Comparison of ENCODE assay signal across 27 mouse cellular contexts in the genomic region with DNA sequence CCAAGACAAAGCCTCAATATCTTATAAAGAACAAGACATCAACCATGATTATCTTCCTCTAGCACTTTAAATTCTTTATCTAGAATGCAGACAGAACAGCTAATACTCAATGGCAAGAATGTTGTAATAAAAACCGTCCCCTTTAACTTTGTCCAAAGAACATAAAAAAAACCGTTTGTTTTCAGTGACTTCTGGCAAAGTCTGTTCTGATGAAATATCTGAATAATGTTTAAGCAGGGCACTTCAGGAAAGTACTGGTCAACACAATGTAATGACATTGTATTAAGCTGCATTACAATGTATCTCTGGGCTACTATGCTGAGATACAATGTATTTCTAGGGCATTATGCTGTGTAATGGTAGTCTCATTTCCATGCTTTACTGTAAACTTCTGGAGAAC. TPM values are rescaled to one million over a fixed set of nuclear protein-coding genes. Genes with fewer than 3 reads are reported as not detected.
DNase-seq lines count a peak whose midpoint lies in the region; ATAC-seq and TF ChIP-seq lines count a peak whose summit lies in the region.
"Had no signal": no experiment of that assay in that cellular context is flagged by ENCODE, and none has a peak within 500 bp of the region (broad histone marks: within the 10 kb centered on the region; RNA-seq: fewer than 3 reads in every experiment).

No protein-coding gene starts in this region.

- H3K4me1 ChIP-seq in kidney, postnatal 0 days (replicated peaks; ENCODE audit: insufficient read depth, low read length), result no peaks in the 10 kb centered on the region
- no peaks in the 10 kb centered on the region; the same call in 1 of the 2 replicates for H3K4me1 ChIP-seq in liver, embryonic 16.5 days (ENCODE audit: control insufficient read depth, low read depth, low read length)
- H3K4me1 ChIP-seq in lung, embryonic 14.5 days (ENCODE audit: insufficient read depth), result no peaks in the 10 kb centered on the region
- no peaks in the 10 kb centered on the region for H3K4me1 ChIP-seq in lung, adult 2 months (ENCODE audit: control insufficient read depth, insufficient read depth, low read length)
- no peaks in the 10 kb centered on the region for H3K4me1 ChIP-seq in lung, postnatal 0 days (ENCODE audit: insufficient read depth, low read depth, low read length)
- H3K4me1 ChIP-seq: embryonic facial prominence, embryonic 10.5 days; embryonic facial prominence, embryonic 12.5 days; forebrain, embryonic 13.5 days had no signal

- H3K27ac ChIP-seq in kidney, postnatal 0 days, result no peak overlapping the region
- H3K27ac ChIP-seq in liver, embryonic 16.5 days (ENCODE audit: low read length), result no peak overlapping the region
- no peak overlapping the region for H3K27ac ChIP-seq in lung, embryonic 14.5 days (ENCODE audit: low read depth)
- no peak overlapping the region for H3K27ac ChIP-seq in lung, postnatal 0 days (ENCODE audit: low read length)
- H3K27ac ChIP-seq: embryonic facial prominence, embryonic 10.5 days; embryonic facial prominence, embryonic 12.5 days; forebrain, embryonic 13.5 days had no signal

- 44% methylated on average over 2 of the region's 2 CpGs for WGBS in kidney, postnatal 0 days
- WGBS in liver, embryonic 16.5 days (ENCODE audit: insufficient replicate concordance), result 25% methylated on average over 2 of the region's 2 CpGs
- WGBS in lung, embryonic 14.5 days, result 27% methylated on average over 2 of the region's 2 CpGs
- 37% methylated on average over 2 of the region's 2 CpGs for WGBS in lung, adult 2 months
- WGBS in lung, postnatal 0 days, result 26% methylated on average over 2 of the region's 2 CpGs

- no peaks in the 10 kb centered on the region for H3K36me3 ChIP-seq in kidney, postnatal 0 days (ENCODE audit: insufficient read depth, low read length)
- H3K36me3 ChIP-seq in liver, embryonic 16.5 days (ENCODE audit: control insufficient read depth, insufficient read depth), result no peaks in the 10 kb centered on the region
- no peaks in the 10 kb centered on the region for H3K36me3 ChIP-seq in lung, embryonic 14.5 days (ENCODE audit: insufficient read depth)
- H3K36me3 ChIP-seq in lung, postnatal 0 days (ENCODE audit: insufficient read depth, low read length), result no peaks in the 10 kb centered on the region
- H3K36me3 ChIP-seq: embryonic facial prominence, embryonic 10.5 days; embryonic facial prominence, embryonic 12.5 days; G1E had no signal

- no peak for TF ChIP-seq CTCF in kidney, postnatal 0 days (IDR thresholded peaks at IDR 0.05; ENCODE audit: low read depth)
- no peak for TF ChIP-seq CTCF in lung, embryonic 14.5 days (IDR thresholded peaks at IDR 0.05; ENCODE audit: low read depth)
- no peak for TF ChIP-seq CTCF in lung, adult 2 months (IDR thresholded peaks at IDR 0.05; ENCODE audit: insufficient read depth, low read length)
- no peak for TF ChIP-seq CTCF in lung, postnatal 0 days (IDR thresholded peaks at IDR 0.05)

- DNase-seq in kidney, postnatal 0 days (ENCODE audit: low spot score), result peak; percentile 16
- DNase-seq in kidney, adult 18-20 months, result no peak
- DNase-seq in liver, result no peak
- DNase-seq in lung, embryonic 14.5 days, result peak; percentile 6
- DNase-seq in lung, adult 2 months, result no peak
- peak; percentile 59 for DNase-seq in lung, postnatal 0 days (ENCODE audit: low spot score)
- no peak for DNase-seq in lung, postnatal 10 days
- DNase-seq: adrenal gland, adult 8-10 months; adrenal gland, postnatal 14 days; adrenal gland, postnatal 36 days; B cell, adult 2 months; cerebellum, adult 11-12 months; cerebellum, adult 2 months; cerebellum, adult 9-10 months; cerebellum, postnatal 10 days; cerebellum, postnatal 25 days had no signal

- H3K9ac ChIP-seq in kidney, postnatal 0 days (ENCODE audit: low read depth, low read length), result no peak overlapping the region
- no peak overlapping the region for H3K9ac ChIP-seq in liver, embryonic 16.5 days (ENCODE audit: low read depth, low read length)
- H3K9ac ChIP-seq in lung, embryonic 14.5 days, result no peak overlapping the region
- H3K9ac ChIP-seq in lung, postnatal 0 days (replicated peaks; ENCODE audit: low read depth), result no peak overlapping the region
- H3K9ac ChIP-seq: embryonic facial prominence, embryonic 12.5 days; forebrain, embryonic 13.5 days had no signal

- H3K4me2 ChIP-seq in kidney, postnatal 0 days (ENCODE audit: low read length), result no peak overlapping the region
- no peak overlapping the region for H3K4me2 ChIP-seq in liver, embryonic 16.5 days (ENCODE audit: low read depth, low read length)
- no peak overlapping the region for H3K4me2 ChIP-seq in lung, embryonic 14.5 days
- H3K4me2 ChIP-seq in lung, postnatal 0 days (replicated peaks; ENCODE audit: low read depth, low read length), result no peak overlapping the region
- H3K4me2 ChIP-seq: embryonic facial prominence, embryonic 12.5 days; forebrain, embryonic 13.5 days had no signal

- TF ChIP-seq POLR2A in lung, adult 2 months (IDR thresholded peaks at IDR 0.05; ENCODE audit: borderline replicate concordance, extremely low read depth, low read depth, low read length), result no peak

- ATAC-seq in kidney, postnatal 0 days (replicated peaks; ENCODE audit: low FRiP score, low read depth), result no peak
- ATAC-seq in liver, embryonic 16.5 days (ENCODE audit: low read depth), result peak; percentile 54; the same call in 1 of the 2 replicates
- no peak for ATAC-seq in lung, embryonic 14.5 days (ENCODE audit: insufficient read depth)
- ATAC-seq in lung, postnatal 0 days, result peak; percentile 23; the same call in 1 of the 2 replicates
- ATAC-seq: activated CD4-positive, CD25-positive, alpha-beta regulatory T cell, adult 4 months; CD4-positive, CD25-positive, alpha-beta regulatory T cell, adult 4 months; forebrain, embryonic 13.5 days; Patski had no signal

- no peaks in the 10 kb centered on the region for H3K9me3 ChIP-seq in kidney, postnatal 0 days (replicated peaks; ENCODE audit: low read length)
- H3K9me3 ChIP-seq in liver, embryonic 16.5 days (replicated peaks; ENCODE audit: control insufficient read depth, low read length), result no peaks in the 10 kb centered on the region
- H3K9me3 ChIP-seq in lung, embryonic 14.5 days (ENCODE audit: low read depth, low read length), result no peaks in the 10 kb centered on the region
- no peaks in the 10 kb centered on the region for H3K9me3 ChIP-seq in lung, postnatal 0 days (ENCODE audit: low read length)
- H3K9me3 ChIP-seq: embryonic facial prominence, embryonic 10.5 days; embryonic facial prominence, embryonic 12.5 days; forebrain, embryonic 13.5 days had no signal

- no peak overlapping the region for H3K4me3 ChIP-seq in kidney, postnatal 0 days (replicated peaks; ENCODE audit: low read depth, low read length)
- no peak overlapping the region for H3K4me3 ChIP-seq in liver, embryonic 16.5 days (ENCODE audit: low read depth, low read length)
- no peak overlapping the region for H3K4me3 ChIP-seq in lung, embryonic 14.5 days (ENCODE audit: low read depth, low read length)
- no peak overlapping the region for H3K4me3 ChIP-seq in lung, adult 2 months (replicated peaks; ENCODE audit: extremely low read depth, low read depth, low read length)
- H3K4me3 ChIP-seq in lung, postnatal 0 days (ENCODE audit: low read depth, low read length), result no peak overlapping the region
- H3K4me3 ChIP-seq: embryonic facial prominence, embryonic 10.5 days; embryonic facial prominence, embryonic 12.5 days; forebrain, embryonic 13.5 days had no signal

- H3K27me3 ChIP-seq in kidney, postnatal 0 days (ENCODE audit: insufficient read depth, low read length), result no peaks in the 10 kb centered on the region
- no peaks in the 10 kb centered on the region for H3K27me3 ChIP-seq in liver, embryonic 16.5 days (ENCODE audit: control insufficient read depth, insufficient read depth, low read depth, low read length)
- H3K27me3 ChIP-seq in lung, embryonic 14.5 days (ENCODE audit: insufficient read depth, low read length), result no peaks in the 10 kb centered on the region
- no peaks in the 10 kb centered on the region for H3K27me3 ChIP-seq in lung, postnatal 0 days (replicated peaks; ENCODE audit: insufficient read depth, low read length)
- H3K27me3 ChIP-seq: CH12.LX; embryonic facial prominence, embryonic 12.5 days; forebrain, embryonic 13.5 days; Patski had no signal

- 0 out of 2 replicates have a peak, but pooled peaks have one; percentile 21 for TF ChIP-seq EP300 in lung, postnatal 0 days (IDR thresholded peaks at IDR 0.05)

RNA-seq across cellular contexts. Expression of a gene that starts 5.9 kb away (rescaled TPM):
- polyA plus RNA-seq in kidney, postnatal 0 days (2015; fragmentation: Nextera tagmentation; extraction: Ambion mirVana), result 0.03 and 0.15 TPM in 2 replicates
- 6.5 and 6.9 TPM in 2 replicates for polyA plus RNA-seq in liver, embryonic 16.5 days (2015; fragmentation: Nextera tagmentation; extraction: Ambion mirVana)
- polyA plus RNA-seq in lung, embryonic 14.5 days (2014; fragmentation: Nextera tagmentation; extraction: Ambion mirVana), result not detected in 2 replicates
- 0.13 TPM in 1 of 2 replicates, not detected in the other for polyA plus RNA-seq in lung, adult 2 months (2012; rRNA removed)
- 0.06 TPM in 1 of 2 replicates, not detected in the other for polyA plus RNA-seq in lung, postnatal 0 days (2015; fragmentation: Nextera tagmentation; extraction: Ambion mirVana)
- polyA plus RNA-seq: activated CD4-positive, CD25-positive, alpha-beta regulatory T cell, adult 4 months; CD4-positive, CD25-positive, alpha-beta regulatory T cell, adult 4 months; embryonic facial prominence, embryonic 10.5 days; embryonic facial prominence, embryonic 12.5 days; embryonic facial prominence, embryonic 14.5 days; forebrain, embryonic 11.5 days; forebrain, embryonic 13.5 days; G1E; Patski had no signal

Comparison
In these comparisons a context has a peak if more than half of its experiments do, and no peak if none do; other contexts are left out.
1. ATAC-seq: peak in liver, embryonic 16.5 days (single experiment) and lung, postnatal 0 days (single experiment); none in kidney, postnatal 0 days (single experiment) and lung, embryonic 14.5 days (single experiment).
2. DNase-seq: peak in kidney, postnatal 0 days (single experiment), lung, embryonic 14.5 days (single experiment) and lung, postnatal 0 days (single experiment); none in kidney, adult 18-20 months (single experiment), liver (single experiment), lung, adult 2 months (single experiment) and lung, postnatal 10 days (single experiment).